Mouse (Mus musculus): ENCODE results near the gene Gfpt1.
A peak's percentile ranks its signal among the peaks of the same experiment; 100 is the strongest.

Gene Gfpt1

GRCm38 (mm10) chr6:87042337-87043130, at the start of gene Gfpt1:
TSS of gene Gfpt1 (plus strand) at chr6:87042846.
- DNase-seq, result peak; percentile 98

- no peak for DNase-seq
Measured at GRCm38 (mm10) chr6:86994254-86994653, 48.4 kb upstream of the Gfpt1 start.

- DNase-seq, result peak; percentile 53
Measured at GRCm38 (mm10) chr6:86996629-86997307, 45.9 kb upstream of the Gfpt1 start.

- no peak for DNase-seq
Measured at GRCm38 (mm10) chr6:86997360-86997759, 45.3 kb upstream of the Gfpt1 start.

GRCm38 (mm10) chr6:87001995-87002394, 40.7 kb upstream of the Gfpt1 start:
- peak; percentile 54 for DNase-seq

GRCm38 (mm10) chr6:87002521-87003055, 40.1 kb upstream of the Gfpt1 start:
- DNase-seq, result peak; percentile 91

GRCm38 (mm10) chr6:87004099-87004498, 38.5 kb upstream of the Gfpt1 start:
- DNase-seq, result no peak

- DNase-seq, result no peak
Measured at GRCm38 (mm10) chr6:87005577-87005976, 37.1 kb upstream of the Gfpt1 start.

GRCm38 (mm10) chr6:87008887-87009286, 33.8 kb upstream of the Gfpt1 start, which contains the start of gene Nfu1:
TSS of gene Nfu1 (plus strand) at chr6:87009236.
- no peak for DNase-seq

GRCm38 (mm10) chr6:87009692-87010328, 32.8 kb upstream of the Gfpt1 start:
- DNase-seq, result peak; percentile 96

- DNase-seq, result peak; percentile 41
Measured at GRCm38 (mm10) chr6:87016916-87017315, 25.7 kb upstream of the Gfpt1 start.

- DNase-seq, result no peak
Measured at GRCm38 (mm10) chr6:87018874-87019273, 23.8 kb upstream of the Gfpt1 start.

- no peak for DNase-seq
Measured at GRCm38 (mm10) chr6:87021791-87022190, 20.9 kb upstream of the Gfpt1 start.

- DNase-seq, result no peak
Measured at GRCm38 (mm10) chr6:87026980-87027379, 15.7 kb upstream of the Gfpt1 start.

GRCm38 (mm10) chr6:87028881-87029280, 13.8 kb upstream of the Gfpt1 start:
- no peak for DNase-seq

GRCm38 (mm10) chr6:87031310-87031709, 11.3 kb upstream of the Gfpt1 start:
- DNase-seq, result peak; percentile 67

GRCm38 (mm10) chr6:87032401-87032800, 10.2 kb upstream of the Gfpt1 start:
- no peak for DNase-seq

- DNase-seq, result no peak
Measured at GRCm38 (mm10) chr6:87034395-87034794, 8.3 kb upstream of the Gfpt1 start.

- peak; percentile 14 for DNase-seq
Measured at GRCm38 (mm10) chr6:87037826-87038620, 4.6 kb upstream of the Gfpt1 start.

- DNase-seq, result no peak
Measured at GRCm38 (mm10) chr6:87039161-87039560, 3.5 kb upstream of the Gfpt1 start.

GRCm38 (mm10) chr6:87040971-87041370, 1.7 kb upstream of the Gfpt1 start:
- no peak for DNase-seq

- no peak for DNase-seq
Measured at GRCm38 (mm10) chr6:87041431-87041830, 1.2 kb upstream of the Gfpt1 start.

GRCm38 (mm10) chr6:87042004-87042336, 676 bp upstream of the Gfpt1 start:
- DNase-seq, result no peak
